Mouse (Mus musculus) left cerebral cortex, postnatal 10 days (tissue): ENCODE measurements around the gene Etv5. TPM values are rescaled to one million over a fixed set of nuclear protein-coding genes. Genes with fewer than 3 reads are reported as not detected.
"Not testable (repeated sequence)": the region's sequence is repeated elsewhere in the genome, so short reads cannot be mapped to it uniquely, and the experiment has no call there.

Experiments used
- DNase-seq, 2 experiments: peaks; one replicate each; pipeline ENCODE4 v3.0.0; 2021 to 2022; ENCODE audit warnings: low spot score in 2 of 2, mixed read lengths in 1 of 2; ENCODE audit errors: extremely low spot score in 1 of 2
- intact Hi-C: fragments of 180-260 bp; cut with DNase I; formaldehyde crosslinking; loops from one replicate; pipeline ENCODE4 v1.15.1; 2025
- total RNA-seq, 2 experiments: library from RNA; stranded (reverse); gene quantifications; 2 replicates each; pipeline ENCODE4 v1.2.3; 2021

Etv5 gene
- total RNA-seq, 2 experiments from 2014 or later, result 39.1 to 39.3 TPM

- DNase-seq, result no peak
- intact Hi-C loops, result no loop called here
Measured at GRCm38 (mm10) chr16:22402600-22402999, 36.9 kb downstream of the Etv5 start.

GRCm38 (mm10) chr16:22400226-22400625 lies 39.3 kb downstream of the Etv5 start:
- intact Hi-C loops, result no loop called here
- no peak for DNase-seq

GRCm38 (mm10) chr16:22398784-22399453 lies 40.6 kb downstream of the Etv5 start:
- no peak for DNase-seq
- intact Hi-C loops, result no loop called here

GRCm38 (mm10) chr16:22398354-22398753 lies 41.2 kb downstream of the Etv5 start:
- DNase-seq, result no peak
- intact Hi-C loops, result no loop called here

- DNase-seq, result no peak
- intact Hi-C loops, result no loop called here
Measured at GRCm38 (mm10) chr16:22396420-22396819, 43.1 kb downstream of the Etv5 start.

GRCm38 (mm10) chr16:22395093-22395844 lies 44.2 kb downstream of the Etv5 start:
- intact Hi-C loops, result no loop called here
- no peak for DNase-seq

GRCm38 (mm10) chr16:22390348-22390897 lies 49.1 kb downstream of the Etv5 start:
- intact Hi-C loops, result no loop called here
- DNase-seq, result no peak

GRCm38 (mm10) chr16:22389146-22389911 lies 50.2 kb downstream of the Etv5 start:
- DNase-seq, result no peak
- intact Hi-C loops, result no loop called here

- intact Hi-C loops, result no loop called here
- no peak for DNase-seq
Measured at GRCm38 (mm10) chr16:22387731-22388130, 51.8 kb downstream of the Etv5 start.

- DNase-seq, intact Hi-C loops: not testable (repeated sequence)
Measured at GRCm38 (mm10) chr16:22382018-22382417, 57.5 kb downstream of the Etv5 start.

GRCm38 (mm10) chr16:22380981-22381380 lies 58.5 kb downstream of the Etv5 start:
- DNase-seq, result no peak
- intact Hi-C loops, result no loop called here

- intact Hi-C loops, result no loop called here
- DNase-seq, result no peak
Measured at GRCm38 (mm10) chr16:22379986-22380385, 59.5 kb downstream of the Etv5 start.

- intact Hi-C loops, result no loop called here
- DNase-seq, result no peak
Measured at GRCm38 (mm10) chr16:22379342-22379741, 60.2 kb downstream of the Etv5 start.

- DNase-seq, result no peak
- intact Hi-C loops, result no loop called here
Measured at GRCm38 (mm10) chr16:22377714-22378113, 61.8 kb downstream of the Etv5 start.

- DNase-seq, result no peak
- intact Hi-C loops, result no loop called here
Measured at GRCm38 (mm10) chr16:22374898-22375297, 64.6 kb downstream of the Etv5 start.

GRCm38 (mm10) chr16:22372701-22373124 lies 66.8 kb downstream of the Etv5 start:
- intact Hi-C loops, result no loop called here
- no peak for DNase-seq

- DNase-seq, result no peak
- intact Hi-C loops, result no loop called here
Measured at GRCm38 (mm10) chr16:22372225-22372624, 67.3 kb downstream of the Etv5 start.

- intact Hi-C loops, result no loop called here
- DNase-seq, result no peak
Measured at GRCm38 (mm10) chr16:22367099-22367498, 72.4 kb downstream of the Etv5 start.

- intact Hi-C loops, result no loop called here
- DNase-seq, result no peak
Measured at GRCm38 (mm10) chr16:22366040-22366439, 73.5 kb downstream of the Etv5 start.
